Mouse (Mus musculus) MEL (cell line): ENCODE results near the gene Naaladl2. TPM values are rescaled to one million over a fixed set of nuclear protein-coding genes. Genes with fewer than 3 reads are reported as not detected.

Experiments used
- DNase-seq: peaks from one replicate; pipeline ENCODE4 v3.0.0; 2011; ENCODE audit warnings: low read depth, low spot score
- H3K27ac ChIP-seq: 2 replicates; pipeline ENCODE4 v1.5.1; 2012; ENCODE audit warnings: low read depth, mild to moderate bottlenecking, control low read depth, low read length, moderate library complexity; ENCODE audit not compliant: control insufficient read depth
- H3K27me3 ChIP-seq, 2 experiments: fragments of 150-350 bp in 1 of 2; sonication (generic) in 1 of 2; 2 replicates each; pipeline ENCODE4 v1.6.1; 2012; ENCODE audit warnings: low read length in 2 of 2, mild to moderate bottlenecking in 2 of 2, improper control_type of control experiment in 1 of 2, moderate library complexity in 1 of 2; ENCODE audit not compliant: insufficient read depth in 2 of 2, control insufficient read depth in 1 of 2
- H3K36me3 ChIP-seq, 2 experiments: 2 replicates each; pipeline ENCODE4 v1.6.1; 2012 to 2014; ENCODE audit warnings: low read length in 2 of 2, improper control_type of control experiment in 1 of 2, inconsistent platforms in 1 of 2, mild to moderate bottlenecking in 1 of 2; ENCODE audit not compliant: insufficient read depth in 2 of 2, control insufficient read depth in 1 of 2
- H3K4me1 ChIP-seq, 2 experiments: fragments of 150-350 bp in 1 of 2; sonication (generic) in 1 of 2; 2 replicates each; pipeline ENCODE4 v1.6.1; 2012; ENCODE audit warnings: low read length in 2 of 2, improper control_type of control experiment in 1 of 2, mild to moderate bottlenecking in 1 of 2; ENCODE audit not compliant: insufficient read depth in 2 of 2, control insufficient read depth in 1 of 2
- H3K4me3 ChIP-seq, 2 experiments: fragments of 150-350 bp in 1 of 2; sonication (generic) in 1 of 2; 2 replicates each; pipeline ENCODE4 v1.5.1; 2012; ENCODE audit warnings: low read depth in 2 of 2, low read length in 2 of 2, mild to moderate bottlenecking in 2 of 2, moderate library complexity in 2 of 2, control low read depth in 1 of 2, improper control_type of control experiment in 1 of 2; ENCODE audit not compliant: control insufficient read depth in 1 of 2, insufficient read depth in 1 of 2
- H3K79me2 ChIP-seq: 2 replicates; pipeline ENCODE4 v1.6.1; 2012; ENCODE audit warnings: mild to moderate bottlenecking, low read length, moderate library complexity; ENCODE audit not compliant: control insufficient read depth, poor library complexity, insufficient read depth
- H3K9ac ChIP-seq: 2 replicates; pipeline ENCODE4 v1.6.1; 2012; ENCODE audit warnings: low read depth, mild to moderate bottlenecking, control low read depth, low read length, moderate library complexity; ENCODE audit not compliant: control insufficient read depth, poor library complexity, severe bottlenecking
- H3K9me3 ChIP-seq: fragments of 150-350 bp; sonication (generic); replicated peaks from 2 replicates; pipeline ENCODE4 v1.6.1; 2012; ENCODE audit warnings: mild to moderate bottlenecking, low read length, improper control_type of control experiment, moderate library complexity; ENCODE audit not compliant: insufficient read depth
- ELF1 ChIP-seq: IDR thresholded peaks from 2 replicates; pipeline ENCODE4 v1.6.1; 2014; ENCODE audit warnings: low read depth, mild to moderate bottlenecking, inconsistent platforms, low read length, improper control_type of control experiment, moderate library complexity
- EP300 ChIP-seq, 2 experiments: IDR thresholded peaks; 2 replicates each; pipeline ENCODE4 v1.6.1; 2011; ENCODE audit warnings: improper control_type of control experiment in 2 of 2, low read length in 2 of 2, low read depth in 1 of 2, mild to moderate bottlenecking in 1 of 2
- GABPA ChIP-seq: IDR thresholded peaks from 2 replicates; pipeline ENCODE4 v1.6.1; 2012; ENCODE audit warnings: low read depth, mild to moderate bottlenecking, inconsistent platforms, low read length, improper control_type of control experiment, moderate library complexity
- GATA1 ChIP-seq: IDR thresholded peaks from 2 replicates; pipeline ENCODE4 v1.6.1; 2011; ENCODE audit warnings: low read depth, low read length, improper control_type of control experiment
- MAX ChIP-seq: IDR thresholded peaks from 2 replicates; pipeline ENCODE4 v1.6.1; 2011; ENCODE audit warnings: low read length, improper control_type of control experiment
- MAZ ChIP-seq: IDR thresholded peaks from 2 replicates; pipeline ENCODE4 v1.6.1; 2012; ENCODE audit warnings: low read depth, mild to moderate bottlenecking, inconsistent platforms, low read length, improper control_type of control experiment
- MEF2A ChIP-seq: IDR thresholded peaks from 2 replicates; pipeline ENCODE4 v1.6.1; 2014; ENCODE audit warnings: low read depth, mild to moderate bottlenecking, inconsistent platforms, low read length, improper control_type of control experiment; ENCODE audit not compliant: poor library complexity, insufficient replicate concordance, severe bottlenecking; ENCODE audit errors: extremely low read depth
- MXI1 ChIP-seq: IDR thresholded peaks from 2 replicates; pipeline ENCODE4 v1.6.1; 2011; ENCODE audit warnings: mild to moderate bottlenecking, low read depth, low read length, improper control_type of control experiment
- MYC ChIP-seq: IDR thresholded peaks from 2 replicates; pipeline ENCODE4 v1.6.1; 2011; ENCODE audit warnings: low read depth, mild to moderate bottlenecking, low read length, improper control_type of control experiment, moderate library complexity
- NRF1 ChIP-seq: IDR thresholded peaks from 2 replicates; pipeline ENCODE4 v1.6.1; 2014; ENCODE audit warnings: low read depth, mild to moderate bottlenecking, inconsistent platforms, low read length, improper control_type of control experiment, moderate library complexity; ENCODE audit not compliant: poor library complexity, insufficient read depth, severe bottlenecking
- RAD21 ChIP-seq: IDR thresholded peaks from 2 replicates; pipeline ENCODE4 v1.6.1; 2011; ENCODE audit warnings: mild to moderate bottlenecking, low read depth, low read length, improper control_type of control experiment
- SMC3 ChIP-seq: IDR thresholded peaks from 2 replicates; pipeline ENCODE4 v1.6.1; 2011; ENCODE audit warnings: low read depth, low read length, improper control_type of control experiment
- TAL1 ChIP-seq: IDR thresholded peaks from 2 replicates; pipeline ENCODE4 v1.6.1; 2012; ENCODE audit warnings: mild to moderate bottlenecking, inconsistent platforms, low read length, moderate library complexity, mixed read lengths
- USF2 ChIP-seq, 2 experiments: IDR thresholded peaks; 2 replicates each; pipeline ENCODE4 v1.6.1; 2011 to 2012; ENCODE audit warnings: improper control_type of control experiment in 2 of 2, low read length in 2 of 2, borderline replicate concordance in 1 of 2, inconsistent platforms in 1 of 2, low read depth in 1 of 2, mild to moderate bottlenecking in 1 of 2; ENCODE audit not compliant: insufficient read depth in 1 of 2
- polyA plus RNA-seq, 2 experiments: library from polyadenylated mRNA; stranded (reverse) in 1 of 2; unstranded in 1 of 2; fragments of >175 nt in 1 of 2; fragments of >200 nt in 1 of 2; gene quantifications; 2 replicates each; pipeline versions ENCODE4 v1.2.1 to v1.2.4; 2012; ENCODE audit warnings: low replicate concordance in 2 of 2, low read depth in 1 of 2; ENCODE audit not compliant: insufficient read length in 2 of 2, insufficient read depth in 1 of 2, missing spikeins in 1 of 2
- total RNA-seq: library from RNA; depleted of rRNA; stranded (reverse); fragments of 300-350 nt; gene quantifications from 2 replicates; pipeline ENCODE4 v1.2.3, GENCODE M21; 2012

Naaladl2 gene
- total and polyA plus RNA-seq, 3 experiments, result 0.17 TPM; not detected in 2

- no peak overlapping the region for H3K27ac ChIP-seq
- H3K79me2 ChIP-seq, result no peaks in the 10 kb centered on the region
- no peaks in the 10 kb centered on the region for H3K4me1 ChIP-seq
- H3K27me3 ChIP-seq, result no peaks in the 10 kb centered on the region
- TF ChIP-seq MYC (no peak), MXI1 (no peak), MAX (no peak), EP300 (IDR thresholded peaks at IDR 0.05; ENCODE audit: low read depth in 1 of 2, low read length in 2 of 2) (no peak), RAD21 (no peak), TAL1 (no peak), NRF1 (no peak), ELF1 (no peak), GATA1 (no peak), USF2 (IDR thresholded peaks at IDR 0.05; ENCODE audit: borderline replicate concordance in 1 of 2, insufficient read depth in 1 of 2, low read depth in 1 of 2, low read length in 2 of 2) (no peak)
- TF ChIP-seq, all 39 proteins: peak for 0
- Histone ChIP-seq H3K4me3 (no peak overlapping the region), H3K36me3 (no peaks in the 10 kb centered on the region), H3K9ac (no peak overlapping the region), H3K9me3 (no peaks in the 10 kb centered on the region)
- no peak for DNase-seq
Observed at GRCm38 (mm10) chr3:24432761-24433160, 711.3 kb downstream of the Naaladl2 start.

GRCm38 (mm10) chr3:24391737-24392136 lies 752.3 kb downstream of the Naaladl2 start:
- no peaks in the 10 kb centered on the region for H3K27me3 ChIP-seq
- H3K4me3 ChIP-seq, result no peak overlapping the region
- H3K79me2 ChIP-seq, result no peaks in the 10 kb centered on the region
- H3K9me3 ChIP-seq, result no peaks in the 10 kb centered on the region
- H3K4me1 ChIP-seq, result no peaks in the 10 kb centered on the region
- TF ChIP-seq MEF2A, result no peak
- no peak for TF ChIP-seq ELF1
- H3K9ac ChIP-seq, result no peak overlapping the region
- no peak for DNase-seq
- H3K36me3 ChIP-seq, result no peaks in the 10 kb centered on the region
- H3K27ac ChIP-seq, result no peak overlapping the region

GRCm38 (mm10) chr3:24391311-24391710 lies 752.8 kb downstream of the Naaladl2 start:
- Histone ChIP-seq H3K4me1 (no peaks in the 10 kb centered on the region), H3K79me2 (no peaks in the 10 kb centered on the region), H3K4me3 (no peak overlapping the region), H3K27me3 (no peaks in the 10 kb centered on the region), H3K27ac (no peak overlapping the region), H3K36me3 (no peaks in the 10 kb centered on the region), H3K9ac (no peak overlapping the region)
- no peak for TF ChIP-seq GATA1
- no peak for TF ChIP-seq MAZ
- no peak for TF ChIP-seq SMC3
- no peak for TF ChIP-seq GABPA
- TF ChIP-seq, all 39 proteins: peak for 0
- H3K9me3 ChIP-seq, result no peaks in the 10 kb centered on the region
- DNase-seq, result no peak
